Mouse (Mus musculus) ES-Bruce4 (cell line): ENCODE measurements around the gene Aox4.

ENCODE experiments used
- CTCF ChIP-seq: IDR thresholded peaks from one replicate; pipeline ENCODE4 v1.8.1; 2011; ENCODE audit warnings: low read depth, low read length
- POLR2A ChIP-seq: IDR thresholded peaks from one replicate; pipeline ENCODE4 v1.8.1; 2011; ENCODE audit warnings: low read length; ENCODE audit not compliant: insufficient read depth

DNA sequence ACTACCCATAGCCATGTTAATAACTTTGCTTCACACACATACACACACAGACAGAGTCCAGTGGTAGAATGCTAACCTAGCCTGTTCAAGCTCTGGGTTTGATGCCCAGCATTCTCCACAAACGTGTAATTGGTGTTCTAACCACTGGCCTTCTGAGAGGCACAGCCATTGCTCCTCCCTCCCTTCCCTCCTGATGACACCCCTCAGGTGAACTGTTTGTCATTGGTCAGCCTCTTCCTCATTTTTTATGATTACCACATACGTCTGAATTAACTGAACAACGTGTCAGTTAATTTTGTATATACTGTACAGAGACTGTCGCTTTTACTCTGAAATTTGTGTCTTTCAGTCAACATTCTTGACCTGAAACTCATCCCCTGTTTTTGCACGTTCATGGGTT, 84.5 kb downstream of the Aox4 start:
- no peak for TF ChIP-seq CTCF
- TF ChIP-seq POLR2A, result no peak
